Comparison of ENCODE assay signal across 17 mouse cellular contexts in the genomic region with DNA sequence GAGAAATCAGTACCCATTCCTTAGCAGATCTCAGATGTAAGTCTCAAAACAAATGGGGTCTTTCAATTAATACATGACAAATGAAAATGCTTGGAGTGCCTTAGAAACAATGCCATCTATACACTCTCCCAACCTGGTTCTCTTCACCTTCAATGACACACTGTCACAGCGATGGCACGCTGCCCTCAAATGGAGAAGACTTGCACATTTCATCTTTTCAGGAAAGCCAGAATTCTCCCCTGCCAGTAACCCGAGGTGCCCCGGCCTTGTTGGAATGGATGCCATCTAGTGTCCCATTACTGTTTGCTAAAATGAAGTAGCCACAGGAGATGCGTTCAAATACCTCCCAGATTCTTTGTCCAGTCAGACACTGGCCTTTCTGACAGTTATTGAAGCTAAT.
DNase-seq lines count a peak whose midpoint lies in the region; ATAC-seq and TF ChIP-seq lines count a peak whose summit lies in the region.
"Had no signal": no experiment of that assay in that cellular context is flagged by ENCODE, and none has a peak within 500 bp of the region (broad histone marks: within the 10 kb centered on the region; RNA-seq: fewer than 3 reads in every experiment).

No protein-coding gene starts in this region.

- H3K4me2 ChIP-seq in liver, embryonic 11.5 days = no peak overlapping the region
- H3K4me2 ChIP-seq: forebrain, embryonic 13.5 days; liver, embryonic 13.5 days; lung, embryonic 14.5 days had no signal

- no peaks in the 10 kb centered on the region for H3K36me3 ChIP-seq in liver, embryonic 11.5 days (ENCODE audit: control insufficient read depth, insufficient read depth, low read length)
- H3K36me3 ChIP-seq: liver, embryonic 13.5 days had no signal

- H3K9ac ChIP-seq in liver, embryonic 11.5 days (ENCODE audit: low read depth, low read length) = no peak overlapping the region
- H3K9ac ChIP-seq: forebrain, embryonic 13.5 days; liver, embryonic 13.5 days; lung, embryonic 14.5 days had no signal

- no peaks in the 10 kb centered on the region for H3K27me3 ChIP-seq in cerebellum, adult 2 months (ENCODE audit: control insufficient read depth, insufficient read depth, low read length)
- H3K27me3 ChIP-seq in liver, embryonic 11.5 days (replicated peaks; ENCODE audit: control insufficient read depth, insufficient read depth, low read length) = no peaks in the 10 kb centered on the region
- H3K27me3 ChIP-seq: forebrain, embryonic 13.5 days; liver, embryonic 13.5 days had no signal

- H3K9me3 ChIP-seq in liver, embryonic 11.5 days (ENCODE audit: control insufficient read depth, low read length) = no peaks in the 10 kb centered on the region
- H3K9me3 ChIP-seq: forebrain, embryonic 13.5 days; liver, embryonic 13.5 days had no signal

- no peak for TF ChIP-seq POLR2A in cerebellum, adult 2 months (IDR thresholded peaks at IDR 0.05; ENCODE audit: borderline replicate concordance, insufficient read depth, low read length)

- no peak overlapping the region for H3K4me3 ChIP-seq in cerebellum, adult 2 months (replicated peaks; ENCODE audit: insufficient read depth, low read depth, low read length)
- H3K4me3 ChIP-seq in liver, embryonic 11.5 days (ENCODE audit: low read depth, low read length) = no peak overlapping the region
- H3K4me3 ChIP-seq: forebrain, embryonic 13.5 days; liver, embryonic 13.5 days had no signal

- H3K4me1 ChIP-seq in cerebellum, adult 2 months (ENCODE audit: control insufficient read depth, insufficient read depth, low read length) = peaks cover 2% of the 10 kb centered on the region; the same call in 1 of the 2 replicates
- no peaks in the 10 kb centered on the region for H3K4me1 ChIP-seq in liver, embryonic 11.5 days (replicated peaks; ENCODE audit: control insufficient read depth, insufficient read depth, low read length)
- H3K4me1 ChIP-seq: liver, embryonic 13.5 days had no signal

- peak; percentile 11; the same call in 1 of the 2 replicates for TF ChIP-seq CTCF in cerebellum, adult 2 months (IDR thresholded peaks at IDR 0.05; ENCODE audit: borderline replicate concordance, insufficient read depth, low read depth, low read length)

- peak; percentile 32 to 55 for DNase-seq in cerebellum, adult 2 months
- DNase-seq in cerebellum, adult 8-10 months = no peak
- peak; percentile 14 for DNase-seq in layer of hippocampus, adult 9-11 months
- DNase-seq in layer of hippocampus, postnatal 25 days (ENCODE audit: extremely low spot score in 1 of 2, low spot score in 1 of 2) = no peak
- peak; percentile 68 for DNase-seq in Muller cell, postnatal 12 days (ENCODE audit: inconsistent ontology term)
- DNase-seq in cerebellum, postnatal 14 days = peak; percentile 57 to 63
- DNase-seq in liver, embryonic 11.5 days (ENCODE audit: low spot score) = no peak
- DNase-seq: adrenal gland, adult 8-10 months; gastrocnemius, postnatal 36 days; kidney, adult 11 months; liver, embryonic 13.5 days; lung, embryonic 14.5 days; lung, postnatal 36 days had no signal

- WGBS in cerebellum, adult 2 months = 35% methylated on average over 5 of the region's 5 CpGs
- 75% methylated on average over 5 of the region's 5 CpGs for WGBS in liver, embryonic 11.5 days

- H3K27ac ChIP-seq in cerebellum, adult 2 months (ENCODE audit: insufficient read depth, low read length) = no peak overlapping the region
- no peak overlapping the region for H3K27ac ChIP-seq in liver, embryonic 11.5 days (ENCODE audit: low read depth, low read length)
- H3K27ac ChIP-seq: forebrain, embryonic 13.5 days; kidney, postnatal 0 days; liver, embryonic 13.5 days; stomach, postnatal 0 days had no signal

- ATAC-seq in liver, embryonic 11.5 days (replicated peaks; ENCODE audit: low FRiP score) = no peak
- ATAC-seq: forebrain, embryonic 13.5 days; midbrain, embryonic 16.5 days had no signal

Comparison
In these comparisons a context has a peak if more than half of its experiments do, and no peak if none do; other contexts are left out.
1. DNase-seq: peak in cerebellum, adult 2 months (2 of 2), layer of hippocampus, adult 9-11 months (single experiment), Muller cell, postnatal 12 days (single experiment) and cerebellum, postnatal 14 days (2 of 2); none in cerebellum, adult 8-10 months (single experiment), layer of hippocampus, postnatal 25 days (0 of 2) and liver, embryonic 11.5 days (single experiment).